ENCODE assay signal across 8 mouse cellular contexts in genomic region chr7:30194884-30195283, GRCm38 (mm10). TPM values are rescaled to one million over a fixed set of nuclear protein-coding genes. Genes with fewer than 3 reads are reported as not detected.
DNase-seq lines count a peak whose midpoint lies in the region; ATAC-seq and TF ChIP-seq lines count a peak whose summit lies in the region.

No protein-coding gene starts in this region.

- TF ChIP-seq POLR2A in MEL (IDR thresholded peaks at IDR 0.05; ENCODE audit: control insufficient read depth in 1 of 2, insufficient read depth in 1 of 2, low read depth in 1 of 2, low read length in 2 of 2, poor library complexity in 1 of 2), result peak; percentile 67 to 70; a peak in 3 of 4 replicates
- peak; percentile 84 for TF ChIP-seq POLR2A in cerebellum, adult 2 months (IDR thresholded peaks at IDR 0.05; ENCODE audit: borderline replicate concordance, insufficient read depth, low read length)

- H3K27me3 ChIP-seq in MEL (ENCODE audit: control insufficient read depth in 1 of 2, insufficient read depth in 2 of 2, low read length in 2 of 2), result no peaks in the 10 kb centered on the region
- no peaks in the 10 kb centered on the region for H3K27me3 ChIP-seq in cerebellum, adult 2 months (ENCODE audit: control insufficient read depth, insufficient read depth, low read length)
- no peaks in the 10 kb centered on the region for H3K27me3 ChIP-seq in hindbrain, embryonic 10.5 days (ENCODE audit: insufficient read depth, poor library complexity, severe bottlenecking)
- H3K27me3 ChIP-seq in lung, postnatal 0 days (replicated peaks; ENCODE audit: insufficient read depth, low read length), result no peaks in the 10 kb centered on the region

- H3K79me2 ChIP-seq in MEL (ENCODE audit: control insufficient read depth, insufficient read depth, low read length, poor library complexity), result peaks cover 9% of the 10 kb centered on the region

- peak overlapping the region; percentile 57 to 66 for H3K4me3 ChIP-seq in MEL (ENCODE audit: control insufficient read depth in 1 of 2, insufficient read depth in 1 of 2, low read depth in 2 of 2, low read length in 2 of 2)
- H3K4me3 ChIP-seq in cerebellum, adult 2 months (replicated peaks; ENCODE audit: insufficient read depth, low read depth, low read length), result peak overlapping the region; percentile 90
- peak overlapping the region; percentile 82 for H3K4me3 ChIP-seq in hindbrain, embryonic 10.5 days
- peak overlapping the region; percentile 73 for H3K4me3 ChIP-seq in lung, postnatal 0 days (ENCODE audit: low read depth, low read length)

- H3K9me3 ChIP-seq in MEL (replicated peaks; ENCODE audit: insufficient read depth, low read length), result no peaks in the 10 kb centered on the region
- no peaks in the 10 kb centered on the region for H3K9me3 ChIP-seq in hindbrain, embryonic 10.5 days
- no peaks in the 10 kb centered on the region for H3K9me3 ChIP-seq in lung, postnatal 0 days (ENCODE audit: low read length)

- under 1% methylated on average over 28 of the region's 28 CpGs for WGBS in cerebellum, adult 2 months
- WGBS in hindbrain, embryonic 10.5 days, result 0% methylated on average over 28 of the region's 28 CpGs
- WGBS in lung, postnatal 0 days, result 2% methylated on average over 28 of the region's 28 CpGs

- H3K4me1 ChIP-seq in MEL (ENCODE audit: control insufficient read depth in 1 of 2, insufficient read depth in 2 of 2, low read length in 2 of 2), result peaks cover 0 to 17% of the 10 kb centered on the region in 2 experiments; a peak in 3 of 4 replicates
- peaks cover 22% of the 10 kb centered on the region for H3K4me1 ChIP-seq in cerebellum, adult 2 months (ENCODE audit: control insufficient read depth, insufficient read depth, low read length)
- peaks cover 35% of the 10 kb centered on the region for H3K4me1 ChIP-seq in hindbrain, embryonic 10.5 days (replicated peaks)
- H3K4me1 ChIP-seq in lung, postnatal 0 days (ENCODE audit: insufficient read depth, low read depth, low read length), result peaks cover 12% of the 10 kb centered on the region

- TF ChIP-seq CTCF in MEL (IDR thresholded peaks at IDR 0.05 in 2 of 3, conservative IDR thresholded peaks at IDR 0.05 in 1 of 3; ENCODE audit: control insufficient read depth in 1 of 3, insufficient read depth in 1 of 3, low read depth in 2 of 3, low read length in 3 of 3, poor library complexity in 1 of 3, severe bottlenecking in 1 of 3), result no peak
- TF ChIP-seq CTCF in cerebellum, adult 2 months (IDR thresholded peaks at IDR 0.05; ENCODE audit: borderline replicate concordance, insufficient read depth, low read depth, low read length), result no peak
- no peak for TF ChIP-seq CTCF in lung, postnatal 0 days (IDR thresholded peaks at IDR 0.05)

- H3K27ac ChIP-seq in MEL (ENCODE audit: control insufficient read depth, low read depth, low read length), result peak overlapping the region; percentile 76
- peak overlapping the region; percentile 89 for H3K27ac ChIP-seq in cerebellum, adult 2 months (ENCODE audit: insufficient read depth, low read length)
- peak overlapping the region; percentile 89 for H3K27ac ChIP-seq in hindbrain, embryonic 10.5 days
- peak overlapping the region; percentile 91 for H3K27ac ChIP-seq in lung, postnatal 0 days (ENCODE audit: low read length)

- TF ChIP-seq EP300 in MEL (IDR thresholded peaks at IDR 0.05; ENCODE audit: low read depth in 1 of 2, low read length in 2 of 2), result no peak
- TF ChIP-seq EP300 in lung, postnatal 0 days (IDR thresholded peaks at IDR 0.05), result no peak

- peak; percentile 96 for ATAC-seq in lung, postnatal 0 days

- peak overlapping the region; percentile 68 for H3K9ac ChIP-seq in MEL (ENCODE audit: control insufficient read depth, low read depth, low read length, poor library complexity, severe bottlenecking)
- peak overlapping the region; percentile 68 for H3K9ac ChIP-seq in lung, postnatal 0 days (replicated peaks; ENCODE audit: low read depth)

- H3K4me2 ChIP-seq in lung, postnatal 0 days (replicated peaks; ENCODE audit: low read depth, low read length), result peak overlapping the region; percentile 89

- peaks cover 0 to 14% of the 10 kb centered on the region in 2 experiments; a peak in 2 of 4 replicates for H3K36me3 ChIP-seq in MEL (ENCODE audit: control insufficient read depth in 1 of 2, insufficient read depth in 2 of 2, low read length in 2 of 2)
- H3K36me3 ChIP-seq in hindbrain, embryonic 10.5 days, result peaks cover 30% of the 10 kb centered on the region
- H3K36me3 ChIP-seq in lung, postnatal 0 days (ENCODE audit: insufficient read depth, low read length), result 0 out of 2 replicates have a peak, but pooled peaks cover 12% of the 10 kb centered on the region

- TF ChIP-seq RAD21 in MEL (IDR thresholded peaks at IDR 0.05; ENCODE audit: low read depth, low read length), result no peak

- peak; percentile 96 for DNase-seq in MEL (ENCODE audit: low read depth, low spot score)
- DNase-seq in cerebellum, adult 2 months, result peak; percentile 96 to 98
- DNase-seq in forelimb bud, embryonic 11.5 days (ENCODE audit: low read depth, low spot score), result peak; percentile 95
- DNase-seq in hindbrain, embryonic 10.5 days (ENCODE audit: low spot score), result peak; percentile 98
- peak; percentile 95 for DNase-seq in layer of hippocampus, adult 9-11 months
- DNase-seq in lung, postnatal 0 days (ENCODE audit: low spot score), result peak; percentile 99
- DNase-seq in ovary, postnatal 14 days (ENCODE audit: low spot score), result peak; percentile 86
- peak; percentile 96 for DNase-seq in thymus, postnatal 14 days

TF ChIP-seq in MEL, 35 proteins besides CTCF, POLR2A, EP300 and RAD21:
- TF ChIP-seq ZNF384 (IDR thresholded peaks at IDR 0.05; ENCODE audit: low read depth, low read length) (peak; percentile 77), GATA1 (IDR thresholded peaks at IDR 0.05; ENCODE audit: low read depth, low read length) (no peak), TBP (IDR thresholded peaks at IDR 0.05; ENCODE audit: low read depth, low read length) (no peak), NELFE (IDR thresholded peaks at IDR 0.05; ENCODE audit: low read depth, low read length) (peak; percentile 58; the same call in 1 of the 2 replicates), KAT2A (conservative IDR thresholded peaks at IDR 0.05; ENCODE audit: low read depth, low read length) (no peak), SMC3 (IDR thresholded peaks at IDR 0.05; ENCODE audit: low read depth, low read length) (no peak), SIN3A (IDR thresholded peaks at IDR 0.05; ENCODE audit: low read length) (peak; percentile 48; the same call in 1 of the 2 replicates), NRF1 (IDR thresholded peaks at IDR 0.05; ENCODE audit: insufficient read depth, low read depth, low read length, poor library complexity, severe bottlenecking) (peak; percentile 86), TCF12 (IDR thresholded peaks at IDR 0.05; ENCODE audit: low read depth, low read length) (peak; percentile 25; the same call in 1 of the 2 replicates), HCFC1 (IDR thresholded peaks at IDR 0.05; ENCODE audit: low read depth, low read length) (peak; percentile 72), ETS1 (IDR thresholded peaks at IDR 0.05; ENCODE audit: low read depth, low read length) (no peak), MYC (IDR thresholded peaks at IDR 0.05; ENCODE audit: low read depth, low read length) (no peak)

RNA-seq across cellular contexts. Expression of gene Capns1, which starts 3.7 kb away (rescaled TPM):
- 31.7 and 38.3 TPM in 2 replicates for total RNA-seq in MEL (2012; rRNA removed)
- polyA plus RNA-seq in MEL (2012; ENCODE audit: insufficient read depth in 1 of 2, insufficient read length in 2 of 2, low read depth in 1 of 2, low replicate concordance in 2 of 2, missing spikeins in 1 of 2), result 100 to 1,000 TPM in 1 of 2 experiments, not detected in 1; 354 TPM
- 463 and 475 TPM in 2 replicates for polyA plus RNA-seq in cerebellum, adult 2 months (2012; rRNA removed)
- polyA plus RNA-seq in hindbrain, embryonic 10.5 days (2016; fragmentation: Nextera tagmentation; extraction: Ambion mirVana), result 65.1 and 72.5 TPM in 2 replicates
- polyA plus RNA-seq in lung, postnatal 0 days (2015; fragmentation: Nextera tagmentation; extraction: Ambion mirVana), result 118 and 120 TPM in 2 replicates

RNA-seq across cellular contexts. Expression of gene Cox7a1, which starts 10.9 kb away (rescaled TPM):
- total RNA-seq in MEL (2012; rRNA removed), result 8.9 and 9.9 TPM in 2 replicates
- 10 to 100 TPM in 1 of 2 experiments, not detected in 1; 11.1 TPM for polyA plus RNA-seq in MEL (2012; ENCODE audit: insufficient read depth in 1 of 2, insufficient read length in 2 of 2, low read depth in 1 of 2, low replicate concordance in 2 of 2, missing spikeins in 1 of 2)
- 24.7 and 32.0 TPM in 2 replicates for polyA plus RNA-seq in cerebellum, adult 2 months (2012; rRNA removed)
- 3.8 and 8.2 TPM in 2 replicates for polyA plus RNA-seq in hindbrain, embryonic 10.5 days (2016; fragmentation: Nextera tagmentation; extraction: Ambion mirVana)
- 18.7 and 18.8 TPM in 2 replicates for polyA plus RNA-seq in lung, postnatal 0 days (2015; fragmentation: Nextera tagmentation; extraction: Ambion mirVana)

RNA-seq across cellular contexts. Expression of gene Zfp146, which starts 25.3 kb away (rescaled TPM):
- total RNA-seq in MEL (2012; rRNA removed), result 30.6 and 35.5 TPM in 2 replicates
- polyA plus RNA-seq in MEL (2012; ENCODE audit: insufficient read depth in 1 of 2, insufficient read length in 2 of 2, low read depth in 1 of 2, low replicate concordance in 2 of 2, missing spikeins in 1 of 2), result 10 to 100 TPM in 1 of 2 experiments, not detected in 1; 38.9 TPM
- 37.6 and 38.0 TPM in 2 replicates for polyA plus RNA-seq in cerebellum, adult 2 months (2012; rRNA removed)
- polyA plus RNA-seq in hindbrain, embryonic 10.5 days (2016; fragmentation: Nextera tagmentation; extraction: Ambion mirVana), result 10.5 and 17.2 TPM in 2 replicates
- 6.0 and 6.9 TPM in 2 replicates for polyA plus RNA-seq in lung, postnatal 0 days (2015; fragmentation: Nextera tagmentation; extraction: Ambion mirVana)

RNA-seq across cellular contexts. Expression of gene Polr2i, which starts 36.9 kb away (rescaled TPM):
- 109 and 128 TPM in 2 replicates for total RNA-seq in MEL (2012; rRNA removed)
- polyA plus RNA-seq in MEL (2012; ENCODE audit: insufficient read depth in 1 of 2, insufficient read length in 2 of 2, low read depth in 1 of 2, low replicate concordance in 2 of 2, missing spikeins in 1 of 2), result 100 to 1,000 TPM in 1 of 2 experiments, not detected in 1; 118 TPM
- 167 and 182 TPM in 2 replicates for polyA plus RNA-seq in cerebellum, adult 2 months (2012; rRNA removed)
- 167 and 177 TPM in 2 replicates for polyA plus RNA-seq in hindbrain, embryonic 10.5 days (2016; fragmentation: Nextera tagmentation; extraction: Ambion mirVana)
- 122 and 144 TPM in 2 replicates for polyA plus RNA-seq in lung, postnatal 0 days (2015; fragmentation: Nextera tagmentation; extraction: Ambion mirVana)

RNA-seq across cellular contexts. Expression of gene Tbcb, which starts 37.2 kb away (rescaled TPM):
- 54.8 and 55.0 TPM in 2 replicates for total RNA-seq in MEL (2012; rRNA removed)
- 10 to 100 TPM in 1 of 2 experiments, not detected in 1; 72.6 TPM for polyA plus RNA-seq in MEL (2012; ENCODE audit: insufficient read depth in 1 of 2, insufficient read length in 2 of 2, low read depth in 1 of 2, low replicate concordance in 2 of 2, missing spikeins in 1 of 2)
- polyA plus RNA-seq in cerebellum, adult 2 months (2012; rRNA removed), result 134 and 147 TPM in 2 replicates
- 276 and 312 TPM in 2 replicates for polyA plus RNA-seq in hindbrain, embryonic 10.5 days (2016; fragmentation: Nextera tagmentation; extraction: Ambion mirVana)
- polyA plus RNA-seq in lung, postnatal 0 days (2015; fragmentation: Nextera tagmentation; extraction: Ambion mirVana), result 142 and 143 TPM in 2 replicates

Comparison
In these comparisons a context has a peak if more than half of its experiments do, and no peak if none do; other contexts are left out.
1. Peak in every context shown above with its lines: DNase-seq, ATAC-seq, H3K4me3 ChIP-seq and H3K27ac ChIP-seq.